Mouse (Mus musculus) mature B cell (primary cell): Measurements from ENCODE around the gene Prdm16.

Experiments used
- in situ Hi-C: fragments of 300-500 bp; cut with MboI; formaldehyde crosslinking; loops from 2 replicates; pipeline ENCODE4 v1.14.3; 2019

Gene Prdm16

GRCm38 (mm10) chr4:154269520-154269919 is 367.2 kb downstream of the Prdm16 start:
- in situ Hi-C loops = no loop called here

GRCm38 (mm10) chr4:154267511-154267910 is 369.2 kb downstream of the Prdm16 start:
- in situ Hi-C loops = no loop called here
